Mouse (Mus musculus) heart, postnatal 0 days (tissue): ENCODE results near the gene Gtf2h5.

Experiments used
- CTCF ChIP-seq: IDR thresholded peaks from 2 replicates; pipeline ENCODE4 v1.5.1; 2016; ENCODE audit warnings: antibody characterized with exemption, control low read depth, low read depth
- EP300 ChIP-seq: IDR thresholded peaks from 2 replicates; pipeline ENCODE4 v1.6.1; 2016; ENCODE audit warnings: antibody characterized with exemption, low read depth

- TF ChIP-seq CTCF = no peak
- TF ChIP-seq EP300 = no peak
Measured at GRCm38 (mm10) chr17:6108175-6108574, 28.6 kb downstream of the Gtf2h5 start.
